Mouse (Mus musculus): Measurements from ENCODE around the gene Kmt2d.

The Kmt2d gene

DNA sequence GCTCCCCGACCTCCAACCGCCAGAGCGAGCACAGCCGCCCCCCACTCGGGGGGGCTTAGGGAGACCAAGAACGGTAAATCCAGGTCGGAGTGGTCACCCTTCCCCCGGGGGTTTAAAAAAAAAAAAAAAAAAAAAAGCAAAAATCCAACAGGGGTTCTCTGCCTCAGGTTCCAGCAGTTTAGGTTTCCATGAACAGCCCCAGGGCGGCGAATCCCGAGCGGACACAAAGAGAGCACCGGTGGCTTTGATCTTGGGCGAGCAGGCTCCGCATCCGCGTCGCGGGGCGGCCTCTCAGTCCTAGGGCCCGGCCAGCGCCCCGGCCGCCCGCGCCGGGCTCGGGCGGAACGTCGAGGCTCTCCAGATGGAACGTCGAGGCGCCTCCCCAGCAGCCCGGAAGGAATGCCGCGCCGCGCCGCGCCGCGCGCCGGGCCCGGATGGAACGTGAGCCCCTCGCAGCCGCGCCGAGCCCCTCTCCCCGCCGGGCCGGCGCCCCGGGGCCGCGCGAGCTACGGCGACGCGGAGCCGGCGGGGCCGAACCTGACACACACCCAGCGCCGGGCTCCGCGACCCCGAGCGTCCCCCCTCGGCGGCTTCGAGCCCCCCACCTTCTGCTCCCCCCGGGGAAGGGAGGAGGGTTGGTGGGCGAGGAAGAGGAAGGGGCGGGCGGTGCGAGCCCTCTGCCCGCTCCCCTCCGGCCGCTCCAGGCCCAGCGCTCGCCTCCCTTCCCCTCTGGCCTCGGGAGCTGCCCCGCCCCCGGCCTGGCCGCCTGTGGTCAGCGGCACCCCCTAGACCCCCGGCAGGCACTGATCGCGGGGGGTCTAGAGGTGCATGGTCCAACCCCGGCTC, at the start of gene Kmt2d:
TSS of gene Kmt2d (minus strand) at position 135 of the 846 bp plus-strand sequence.
- WGBS = under 1% methylated on average over 91 of the region's 94 CpGs

DNA sequence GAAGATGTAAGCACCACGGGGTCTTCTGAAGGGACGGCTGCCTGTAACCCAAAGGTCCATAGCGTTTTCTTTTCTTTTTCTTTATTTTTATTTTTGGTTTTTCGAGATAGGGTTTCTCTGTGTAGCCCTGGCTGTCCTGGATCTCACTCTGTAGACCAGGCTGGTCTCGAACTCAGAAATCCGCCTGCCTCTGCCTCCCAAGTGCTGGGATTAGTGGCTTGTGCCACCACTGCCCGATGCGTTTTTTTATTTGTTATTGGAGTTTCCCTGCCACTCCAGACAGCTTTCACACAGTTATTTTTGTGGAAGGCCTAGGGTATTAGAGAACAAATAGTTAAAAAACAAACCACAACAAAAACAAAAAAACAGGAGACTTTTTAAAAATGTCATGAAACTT, 47.5 kb upstream of the Kmt2d start:
- 13% methylated on average over 8 of the region's 8 CpGs for WGBS

DNA sequence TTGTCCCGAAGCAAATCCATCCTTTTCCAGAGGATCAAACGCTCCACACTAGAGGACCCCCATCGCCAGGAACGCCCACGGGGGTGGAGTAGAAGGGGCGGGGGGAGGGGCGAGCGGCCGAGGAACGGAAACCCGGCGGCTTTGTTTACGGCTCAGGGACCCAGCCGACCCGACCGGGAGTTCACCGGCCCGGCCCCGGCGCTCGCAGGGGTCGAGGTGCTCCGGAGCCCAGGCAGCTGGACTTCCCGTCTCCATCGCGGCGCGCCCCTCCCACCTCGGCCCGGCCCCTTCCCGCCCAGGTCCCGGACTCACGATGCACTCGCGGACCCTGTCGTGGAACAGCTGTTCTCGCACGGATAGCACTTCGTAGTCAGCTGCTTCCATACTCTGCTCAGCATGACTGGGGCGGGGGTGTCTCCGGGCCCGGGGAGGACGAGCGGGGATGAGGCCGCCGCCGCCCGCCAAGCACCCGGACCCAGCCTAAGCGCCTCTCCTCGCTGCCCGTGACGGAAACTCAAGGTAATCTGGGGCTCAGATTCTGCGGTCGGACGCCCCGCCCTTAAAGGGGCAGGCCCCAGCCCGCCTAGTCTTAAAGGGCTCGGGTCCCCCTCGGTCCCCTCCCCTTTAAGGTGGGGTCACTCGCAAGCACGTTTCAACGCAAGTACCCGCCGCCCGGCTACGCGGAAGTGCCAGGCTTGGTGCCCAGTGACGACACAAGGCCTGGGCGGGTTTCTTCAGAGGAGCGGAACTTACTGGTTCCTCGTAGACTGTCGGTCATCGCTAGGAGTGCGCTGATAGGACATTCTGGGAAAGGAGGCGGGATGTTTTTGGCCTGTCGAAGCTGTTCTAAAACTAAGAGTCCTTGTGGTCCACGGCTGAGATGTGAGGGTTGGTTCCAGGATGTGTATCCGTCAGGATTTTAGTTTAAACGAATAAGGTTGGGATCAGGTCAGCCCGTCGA, 46.8 kb upstream of the Kmt2d start, which contains the start of gene Lmbr1l:
TSS of gene Lmbr1l (minus strand) at position 694 of the 961 bp plus-strand sequence.
- WGBS = under 1% methylated on average over 82 of the region's 82 CpGs

DNA sequence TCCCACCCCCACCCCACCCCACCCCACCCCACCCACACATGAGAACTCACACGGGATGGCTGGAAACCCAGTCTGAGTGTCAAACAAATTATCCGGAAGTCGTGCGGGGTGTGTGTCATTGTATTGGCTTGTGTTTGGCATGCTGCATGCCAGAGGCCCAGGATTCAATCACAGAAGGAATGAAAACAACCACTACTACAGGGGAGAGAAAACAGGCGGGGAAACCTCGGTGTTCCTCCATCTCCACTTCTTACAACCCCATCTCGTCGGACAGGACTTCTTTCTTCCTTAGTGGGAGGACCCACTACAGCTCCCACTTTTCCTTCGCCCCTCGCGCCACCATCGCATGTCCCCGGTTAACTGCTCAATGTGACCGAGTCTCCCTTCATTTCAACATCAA, 46.1 kb upstream of the Kmt2d start:
- WGBS = under 1% methylated on average over 14 of the region's 14 CpGs

DNA sequence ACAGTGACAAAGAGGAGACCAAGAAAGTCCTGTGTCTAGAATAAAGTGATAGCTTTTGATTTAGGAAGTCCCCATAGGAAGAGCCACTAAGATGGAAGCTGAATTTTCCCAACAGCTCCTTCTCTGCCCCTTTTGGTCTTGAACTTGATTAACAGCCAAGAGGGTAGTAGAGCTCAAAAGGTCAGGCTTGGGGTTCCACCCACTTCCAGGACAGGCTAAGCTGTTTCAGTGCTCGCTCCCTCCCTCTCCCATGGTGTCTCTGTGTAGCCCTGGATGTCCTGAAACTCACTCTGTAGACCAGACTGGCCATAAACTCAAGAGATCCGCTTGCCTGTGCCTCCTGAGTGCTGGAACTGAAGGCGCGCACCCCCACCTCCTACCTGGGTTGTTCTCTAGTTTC, 45.0 kb upstream of the Kmt2d start:
- WGBS = 94% methylated on average over 4 of the region's 4 CpGs

DNA sequence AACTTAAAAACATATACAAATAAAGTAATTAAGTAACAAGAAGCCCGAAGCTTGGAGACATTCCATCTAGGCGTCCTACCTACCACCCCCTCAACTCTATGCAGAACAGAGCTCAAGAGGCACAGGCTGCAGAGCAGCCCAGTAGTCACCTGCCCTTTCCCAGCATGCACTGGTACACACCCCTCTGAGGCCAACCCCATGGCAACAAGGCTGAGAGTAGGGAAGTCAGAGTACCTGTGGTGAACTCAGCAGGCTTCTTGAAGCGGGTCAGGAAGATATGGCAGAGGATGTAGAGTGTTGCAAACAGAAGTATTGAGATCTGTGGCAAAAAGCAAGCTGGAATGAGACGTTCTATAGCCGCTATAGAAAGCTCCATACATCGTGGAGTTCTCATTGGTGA, 43.9 kb upstream of the Kmt2d start:
- 84% methylated on average over 6 of the region's 6 CpGs for WGBS

DNA sequence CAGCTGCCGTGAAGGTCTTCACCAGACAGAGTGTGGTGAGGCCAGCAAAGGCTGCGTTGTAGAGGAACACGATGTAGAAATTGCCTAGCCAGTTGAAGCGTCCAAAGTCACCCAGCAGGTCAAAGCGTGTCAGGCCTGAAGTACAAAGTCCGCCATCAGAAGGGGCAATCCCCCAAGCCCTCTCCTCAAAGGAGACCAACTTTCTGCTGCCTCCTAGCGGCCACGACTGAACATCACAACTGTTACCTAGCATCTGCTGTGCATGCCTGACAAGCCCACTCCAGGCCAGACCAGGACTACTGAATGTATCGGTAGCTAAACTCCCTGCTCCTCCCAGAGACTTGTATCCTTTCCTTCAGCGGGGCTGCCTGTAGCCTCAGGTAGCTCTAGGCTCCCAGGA, 33.7 kb upstream of the Kmt2d start:
- 50% methylated on average over 10 of the region's 10 CpGs for WGBS

DNA sequence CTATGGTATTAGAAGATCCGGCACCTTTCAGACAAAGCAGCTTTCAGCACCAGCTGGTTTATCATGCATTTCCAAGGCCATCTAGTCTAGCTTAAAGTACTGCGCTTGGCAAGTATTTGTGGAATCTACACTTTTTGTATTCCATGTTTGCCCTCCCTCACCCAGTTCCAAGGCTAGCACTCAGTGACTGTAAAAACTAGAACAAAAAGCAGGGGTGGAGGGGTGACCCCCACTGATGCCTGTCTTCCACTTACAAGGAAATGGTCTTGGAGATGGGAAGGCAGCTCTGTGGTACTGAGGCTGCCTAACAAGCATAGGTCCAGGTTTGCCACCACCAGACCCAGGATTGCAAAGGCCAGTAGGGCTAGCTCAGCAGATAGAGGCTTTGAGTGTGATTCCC, 31.6 kb upstream of the Kmt2d start:
- 86% methylated on average over 2 of the region's 2 CpGs for WGBS

DNA sequence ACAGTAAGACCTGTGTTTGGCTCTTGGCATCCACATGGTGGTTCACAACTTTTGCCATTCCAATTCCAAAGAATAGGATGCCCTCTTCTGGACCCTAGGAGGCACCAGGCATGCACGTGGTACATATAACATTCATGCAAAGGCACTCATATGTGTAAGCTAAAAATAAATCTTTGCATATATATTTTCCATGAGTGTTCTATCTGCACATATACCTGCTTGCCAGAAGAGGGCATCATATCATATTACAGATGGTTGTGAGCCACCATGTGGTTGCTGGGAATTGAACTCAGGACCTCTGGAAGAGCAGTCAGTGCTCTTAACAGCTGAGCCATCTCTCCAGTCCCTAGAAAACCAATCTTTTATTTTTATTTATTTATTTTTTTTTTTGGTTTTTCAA, 30.5 kb upstream of the Kmt2d start:
- WGBS = 55% methylated on average over 1 of the region's 1 CpGs

DNA sequence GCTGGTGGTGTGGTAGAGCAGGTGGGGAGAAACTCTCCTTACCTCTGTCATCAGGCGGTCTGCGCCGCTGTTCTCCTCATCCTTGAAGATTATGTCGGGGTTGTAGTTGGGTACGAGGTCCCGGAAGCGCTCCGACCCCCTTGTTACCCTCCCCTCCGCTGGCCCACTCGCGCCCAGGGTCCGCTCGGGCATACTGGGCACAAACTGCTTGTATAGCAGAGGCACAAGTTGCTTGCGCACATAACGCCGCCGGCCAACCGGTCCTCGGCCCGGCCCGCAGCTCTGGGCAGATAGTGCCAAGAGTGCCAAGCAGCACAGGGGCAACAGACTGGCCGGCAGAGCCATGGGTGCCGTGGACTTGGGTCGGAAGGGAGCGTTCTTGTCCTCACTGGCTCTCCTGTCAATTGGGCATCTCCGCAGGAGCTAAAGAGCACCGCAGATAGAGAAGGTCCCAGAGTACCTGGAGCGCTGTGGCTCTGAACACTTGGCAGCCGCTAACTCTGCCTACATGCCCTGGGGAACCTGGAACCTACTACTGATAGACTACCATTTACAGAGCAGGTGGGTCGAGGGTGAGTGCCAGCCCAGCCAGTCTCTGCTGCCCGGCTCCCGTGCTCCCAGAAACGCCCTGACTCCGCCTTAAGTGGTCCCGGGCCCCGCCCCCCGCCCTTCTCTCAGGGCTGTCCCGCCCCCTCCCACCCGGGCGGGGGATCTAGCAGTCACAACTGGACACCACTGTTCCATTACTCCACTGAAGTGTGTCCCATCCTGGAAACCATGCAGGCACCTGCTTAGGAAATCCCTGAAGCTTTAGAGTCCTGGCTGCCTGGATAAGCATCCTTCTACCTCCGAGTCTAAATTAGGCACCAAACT, 27.2 kb upstream of the Kmt2d start, which contains the start of gene Dhh:
TSS of gene Dhh (minus strand) at position 613 of the 873 bp plus-strand sequence.
- 3% methylated on average over 41 of the region's 41 CpGs for WGBS

DNA sequence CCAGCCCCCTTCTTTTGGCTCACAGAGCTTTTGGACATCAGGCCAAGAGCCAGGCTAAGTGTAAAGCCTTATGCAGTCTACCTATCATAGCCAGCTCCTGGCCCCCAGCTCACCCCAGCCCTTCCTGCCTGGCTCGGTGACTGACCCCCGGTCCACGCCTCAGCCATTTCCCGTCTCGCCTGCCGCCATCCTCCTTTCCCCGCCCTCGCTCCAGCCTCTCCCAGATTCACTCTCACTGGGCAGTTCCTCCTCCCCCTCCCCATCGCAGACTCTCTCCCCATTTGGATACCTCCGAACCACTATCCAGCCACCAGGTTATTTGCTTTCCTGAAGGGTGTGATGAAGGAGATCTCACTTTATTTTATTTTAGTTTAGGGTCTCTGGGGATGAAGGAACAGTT, 26.5 kb upstream of the Kmt2d start:
- 19% methylated on average over 10 of the region's 10 CpGs for WGBS

DNA sequence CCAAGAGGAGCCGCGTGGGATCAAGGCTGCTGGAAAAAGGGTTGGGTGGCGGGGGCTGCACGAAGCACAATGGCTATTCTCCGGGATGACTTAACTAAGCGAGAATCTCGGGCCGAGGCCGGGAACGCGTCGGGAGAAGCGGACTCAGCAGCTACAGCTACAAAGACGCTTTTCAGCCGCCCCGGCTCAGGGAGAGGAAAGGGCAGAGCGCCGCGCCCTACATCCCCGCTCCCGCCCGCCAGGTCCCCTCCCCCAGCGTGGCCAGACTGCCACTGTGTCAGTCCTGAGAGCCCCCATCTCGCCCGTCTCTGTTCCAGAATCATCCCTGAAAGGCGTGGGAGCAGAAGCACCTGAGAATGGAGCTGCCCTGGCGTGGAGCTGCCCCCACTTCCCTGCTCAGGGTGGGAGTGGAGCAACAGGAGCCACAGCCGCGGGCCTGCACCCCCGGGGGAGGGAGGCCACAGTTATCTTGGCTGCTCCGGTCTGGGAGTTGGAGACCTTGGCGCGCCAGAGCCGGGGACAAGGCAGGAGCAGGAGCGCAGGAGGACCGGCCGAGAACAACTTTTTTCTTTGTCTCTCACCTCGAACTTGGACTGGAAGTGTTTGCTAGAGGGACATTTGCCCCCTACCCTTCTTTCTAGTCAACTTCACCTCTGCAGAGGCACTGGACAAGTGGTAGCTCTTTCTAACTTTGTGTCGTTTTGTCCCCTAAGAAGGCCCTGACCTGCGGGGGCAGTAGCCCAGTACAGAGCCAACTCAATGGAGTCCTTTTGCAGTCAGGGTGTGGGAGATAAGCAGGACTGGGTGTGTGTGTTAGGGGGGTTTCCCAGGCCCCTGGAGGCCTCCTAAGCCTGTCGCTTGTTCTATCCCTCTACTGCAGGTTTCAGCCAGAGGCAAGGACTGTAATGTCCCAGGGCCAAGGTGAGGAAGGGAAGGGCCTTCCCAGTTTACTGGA, 24.9 kb upstream of the Kmt2d start:
- WGBS = 15% methylated on average over 41 of the region's 41 CpGs

DNA sequence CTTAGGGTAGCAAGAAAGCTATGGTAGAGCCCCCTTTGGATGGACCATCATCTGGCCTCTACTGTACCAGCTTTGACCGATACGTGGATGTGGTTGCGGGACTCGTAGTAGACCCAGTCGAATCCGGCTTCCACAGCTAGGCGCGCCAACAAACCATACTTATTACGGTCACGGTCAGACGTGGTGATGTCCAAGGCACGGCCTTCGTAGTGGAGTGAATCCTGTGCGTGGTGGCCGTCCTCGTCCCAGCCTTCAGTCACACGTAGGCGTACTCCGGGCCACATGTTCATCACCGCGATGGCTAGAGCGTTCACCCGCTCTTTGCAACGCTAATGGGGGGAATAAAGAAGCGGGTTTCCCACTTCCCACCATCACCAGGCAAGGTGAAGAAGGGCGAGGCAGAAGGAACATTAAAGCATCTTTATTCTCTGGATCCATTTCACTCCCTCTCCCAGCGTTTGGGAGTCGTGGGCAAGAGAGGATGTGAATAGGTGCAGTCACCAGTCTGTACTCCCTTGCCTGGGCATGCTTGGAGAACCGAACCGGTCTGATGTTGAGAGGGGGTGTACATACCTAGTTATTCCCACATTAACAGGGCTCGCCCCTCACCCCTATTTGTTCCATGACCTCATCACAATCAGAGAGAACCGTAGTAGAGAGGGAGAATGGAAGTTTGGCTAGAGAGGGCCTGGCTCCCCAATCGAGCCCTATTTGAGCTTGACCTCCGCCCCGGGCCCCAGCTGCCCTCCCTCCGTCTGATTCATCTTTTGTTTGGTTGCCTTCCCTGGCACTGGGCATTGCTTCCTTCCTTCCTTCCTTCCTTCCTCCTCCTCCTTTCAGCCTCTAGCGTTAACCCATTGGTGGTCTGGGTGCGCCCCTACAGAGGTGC, 24.0 kb upstream of the Kmt2d start:
- 20% methylated on average over 38 of the region's 38 CpGs for WGBS

DNA sequence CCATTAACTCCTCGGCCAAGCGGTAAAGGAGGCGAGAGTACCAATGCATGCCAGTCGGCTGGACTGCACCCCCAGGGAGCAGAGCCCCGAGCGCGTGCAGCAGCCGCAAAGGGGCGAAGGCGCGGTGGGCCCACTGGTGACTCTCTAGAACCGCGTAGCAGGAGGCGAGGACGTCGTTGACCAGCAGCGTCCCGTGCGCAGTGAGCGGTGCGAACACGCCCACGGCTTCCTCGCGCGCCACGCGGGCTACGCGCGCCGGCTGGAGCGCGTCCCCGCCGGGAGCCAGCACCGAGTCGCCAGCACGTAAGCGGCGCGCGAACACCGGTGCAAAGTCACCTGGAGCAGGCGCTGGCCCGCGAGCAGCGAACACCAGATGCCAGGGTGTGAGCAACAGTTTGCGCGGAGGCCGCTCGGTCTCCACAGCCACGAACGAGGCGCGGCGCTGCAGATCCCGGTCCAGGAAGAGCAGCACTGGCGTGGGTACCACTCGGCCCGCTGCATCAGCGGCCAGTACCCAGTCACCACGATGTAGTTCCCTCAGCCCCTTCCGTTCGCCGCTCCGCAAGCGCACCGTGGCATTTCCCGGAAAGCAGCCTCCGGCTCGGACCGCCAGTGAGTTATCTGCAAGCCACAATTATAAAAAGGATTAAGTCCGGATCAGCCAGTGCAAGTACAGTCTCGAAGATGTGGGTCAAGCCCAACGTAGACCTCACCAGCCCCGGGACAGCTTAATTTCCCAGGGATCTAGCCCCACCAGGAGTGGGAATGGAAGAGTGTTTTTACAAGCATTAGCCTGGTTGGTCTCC, 23.1 kb upstream of the Kmt2d start, which contains the start of gene Rhebl1:
TSS of gene Rhebl1 (minus strand) at position 601 of the 806 bp plus-strand sequence.
- WGBS = 1% methylated on average over 77 of the region's 77 CpGs

DNA sequence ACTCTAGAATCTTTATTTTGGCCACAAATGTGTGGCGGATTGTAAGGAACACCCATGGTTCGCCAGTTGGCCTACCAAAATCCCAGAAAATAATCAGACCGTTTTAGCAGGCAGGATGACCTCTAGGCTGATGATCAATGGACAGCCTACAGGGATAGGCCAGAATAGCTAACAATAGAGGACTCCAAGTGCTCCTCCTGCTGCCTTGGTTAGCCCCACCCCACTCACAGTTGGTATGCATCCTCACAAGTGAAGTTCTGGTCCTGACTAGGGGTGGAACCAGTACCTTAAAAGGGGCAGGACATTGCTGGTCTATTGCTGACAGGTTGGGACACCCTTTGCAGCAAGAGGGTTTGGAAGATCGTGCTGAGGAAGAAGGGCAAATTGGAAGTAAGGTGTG, 22.0 kb upstream of the Kmt2d start:
- 86% methylated on average over 4 of the region's 4 CpGs for WGBS

DNA sequence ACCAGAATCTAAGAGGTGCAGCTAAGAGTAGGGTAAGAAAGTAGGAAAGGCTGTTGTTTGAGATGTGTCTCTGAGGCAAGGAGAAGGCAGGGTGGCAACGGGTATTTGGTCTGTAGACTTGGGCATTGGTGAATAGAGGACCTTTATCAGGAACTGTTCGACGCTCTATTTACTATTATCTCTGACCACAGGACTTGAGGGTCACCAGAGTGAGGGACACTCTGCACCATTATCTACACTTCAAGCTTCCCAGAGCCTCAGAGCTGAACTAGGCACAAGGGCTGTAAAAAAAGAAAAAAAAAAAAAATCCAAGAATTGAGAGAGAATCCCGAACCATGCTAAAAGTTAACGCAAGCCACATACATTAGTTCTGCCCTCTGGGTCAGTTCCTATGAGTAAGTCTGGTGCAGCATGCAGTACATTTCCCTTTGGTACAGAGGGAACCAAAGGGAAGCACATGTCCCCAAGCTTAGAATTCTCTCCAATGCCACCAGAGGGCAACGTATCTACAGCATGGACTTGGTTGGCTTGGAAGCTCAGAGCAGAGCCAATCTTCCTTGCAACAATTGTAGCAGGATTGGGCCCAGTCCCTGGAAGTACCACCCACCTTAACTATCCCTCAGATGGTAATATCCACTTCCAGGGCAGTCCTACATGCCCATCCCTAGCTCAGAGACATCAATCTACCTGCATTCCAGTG, 21.1 kb upstream of the Kmt2d start:
- 38% methylated on average over 6 of the region's 6 CpGs for WGBS

DNA sequence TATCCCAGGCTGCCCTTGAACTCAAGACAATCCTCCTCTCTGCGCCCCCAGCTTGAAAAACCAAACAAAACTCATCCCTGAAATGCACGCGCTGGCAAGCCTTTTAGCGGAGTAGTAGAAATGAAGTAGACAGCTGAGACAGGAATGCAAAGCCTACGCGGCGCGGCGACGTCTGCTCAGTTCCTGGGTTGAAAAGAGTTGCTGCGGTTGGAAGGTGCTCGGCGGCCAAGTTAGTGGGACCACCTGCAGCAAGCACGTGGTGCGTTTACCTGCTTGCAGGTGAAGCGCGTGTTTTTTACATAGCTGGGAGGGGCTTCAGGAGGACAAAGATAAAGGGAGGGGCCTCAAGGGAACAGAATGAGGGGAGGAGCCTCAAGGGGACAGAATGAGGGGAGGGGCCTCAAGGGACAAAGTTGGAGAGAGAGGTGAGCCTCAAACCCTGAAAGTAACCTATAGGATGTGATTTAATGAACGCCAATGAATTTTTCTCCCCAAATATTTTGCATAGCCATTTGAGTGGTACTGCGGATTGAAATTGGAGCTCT, 20.3 kb upstream of the Kmt2d start:
- WGBS = 23% methylated on average over 19 of the region's 19 CpGs
